Mouse (Mus musculus) intestine, embryonic 15.5 days (tissue): Measurements from ENCODE around the gene Ghrl. TPM values are rescaled to one million over a fixed set of nuclear protein-coding genes. Genes with fewer than 3 reads are reported as not detected.

ENCODE experiments used
- ATAC-seq: fragments of 200-750 bp; cut with Nextera tagmentation; 2 replicates; pipeline ENCODE4 v1.8.0; 2017; ENCODE audit warnings: moderate TSS enrichment, moderate library complexity
- H3K27ac ChIP-seq: fragments of 300-500 bp; sonication (generic); 2 replicates; pipeline ENCODE4 v1.5.1; 2015; ENCODE audit warnings: mild to moderate bottlenecking, inconsistent platforms
- H3K27me3 ChIP-seq: fragments of 300-500 bp; sonication (generic); replicated peaks from 2 replicates; pipeline ENCODE4 v1.6.1; 2015; ENCODE audit warnings: inconsistent platforms
- H3K36me3 ChIP-seq: fragments of 300-500 bp; sonication (generic); 2 replicates; pipeline ENCODE4 v1.6.1; 2015; ENCODE audit warnings: inconsistent platforms
- H3K4me1 ChIP-seq: fragments of 300-500 bp; sonication (generic); replicated peaks from 2 replicates; pipeline ENCODE4 v1.6.1; 2015; ENCODE audit warnings: inconsistent platforms
- H3K4me2 ChIP-seq: fragments of 300-500 bp; sonication (generic); replicated peaks from 2 replicates; pipeline ENCODE4 v1.6.1; 2015; ENCODE audit warnings: mild to moderate bottlenecking, inconsistent platforms
- H3K4me3 ChIP-seq: fragments of 300-500 bp; sonication (generic); replicated peaks from 2 replicates; pipeline ENCODE4 v1.5.1; 2015; ENCODE audit warnings: inconsistent platforms
- H3K9ac ChIP-seq: fragments of 300-500 bp; sonication (generic); 2 replicates; pipeline ENCODE4 v1.6.1; 2015; ENCODE audit warnings: inconsistent platforms
- H3K9me3 ChIP-seq: fragments of 300-500 bp; sonication (generic); 2 replicates; pipeline ENCODE4 v1.6.1; 2016; ENCODE audit warnings: inconsistent platforms
- WGBS: fragments of 180-500 bp; shearing (Covaris S2); methylation state at CpG from one replicate; pipeline ENCODE4 v1.1.7; 2015; 5-methylcytosine and 5-hydroxymethylcytosine counted together
- polyA plus RNA-seq: library from polyadenylated mRNA; unstranded; fragments of >200 nt; fragmentation: Nextera tagmentation; extraction: Ambion mirVana; gene quantifications from 2 replicates; pipeline ENCODE4 v1.2.1, GENCODE M21; 2015

Ghrl gene
- polyA plus RNA-seq, 1 experiment from 2014 or later: 103 TPM

GRCm38 (mm10) chr6:113693377-113693776 lies 26.3 kb downstream of the Ghrl start:
- H3K27me3 ChIP-seq: no peaks in the 10 kb centered on the region
- WGBS: 83% methylated on average over 5 of the region's 5 CpGs
- no peak overlapping the region for H3K9ac ChIP-seq
- H3K4me2 ChIP-seq: no peak overlapping the region
- ATAC-seq: no peak
- H3K9me3 ChIP-seq: no peaks in the 10 kb centered on the region
- H3K4me1 ChIP-seq: peaks cover 19% of the 10 kb centered on the region
- no peak overlapping the region for H3K27ac ChIP-seq
- no peaks in the 10 kb centered on the region for H3K36me3 ChIP-seq
- no peak overlapping the region for H3K4me3 ChIP-seq

- H3K9ac ChIP-seq: no peak overlapping the region
- peaks cover 16% of the 10 kb centered on the region for H3K4me1 ChIP-seq
- no peak overlapping the region for H3K4me3 ChIP-seq
- H3K9me3 ChIP-seq: no peaks in the 10 kb centered on the region
- H3K36me3 ChIP-seq: no peaks in the 10 kb centered on the region
- 62% methylated on average over 5 of the region's 5 CpGs for WGBS
- H3K4me2 ChIP-seq: no peak overlapping the region
- H3K27me3 ChIP-seq: no peaks in the 10 kb centered on the region
- H3K27ac ChIP-seq: no peak overlapping the region
- no peak for ATAC-seq
Measured at GRCm38 (mm10) chr6:113692661-113693133, 27.0 kb downstream of the Ghrl start.

- no peaks in the 10 kb centered on the region for H3K36me3 ChIP-seq
- peak overlapping the region; percentile 49 for H3K9ac ChIP-seq
- ATAC-seq: no peak
- peak overlapping the region; percentile 95 for H3K27ac ChIP-seq
- H3K4me2 ChIP-seq: peak overlapping the region; percentile 60
- no peaks in the 10 kb centered on the region for H3K9me3 ChIP-seq
- no peaks in the 10 kb centered on the region for H3K27me3 ChIP-seq
- peaks cover 16% of the 10 kb centered on the region for H3K4me1 ChIP-seq
- H3K4me3 ChIP-seq: peak overlapping the region; percentile 27
- WGBS: 56% methylated on average over 4 of the region's 4 CpGs
Measured at GRCm38 (mm10) chr6:113691084-113691462, 28.6 kb downstream of the Ghrl start.

- peak overlapping the region; percentile 49 for H3K9ac ChIP-seq
- H3K4me2 ChIP-seq: peak overlapping the region; percentile 60
- H3K36me3 ChIP-seq: no peaks in the 10 kb centered on the region
- peak overlapping the region; percentile 27 for H3K4me3 ChIP-seq
- no peaks in the 10 kb centered on the region for H3K27me3 ChIP-seq
- ATAC-seq: peak; percentile 90
- under 1% methylated on average over 14 of the region's 14 CpGs for WGBS
- no peaks in the 10 kb centered on the region for H3K9me3 ChIP-seq
- H3K27ac ChIP-seq: peak overlapping the region; percentile 95
- H3K4me1 ChIP-seq: peaks cover 16% of the 10 kb centered on the region
Measured at GRCm38 (mm10) chr6:113690400-113691083, 29.1 kb downstream of the Ghrl start.

- H3K4me3 ChIP-seq: no peak overlapping the region
- peak overlapping the region; percentile 60 for H3K4me2 ChIP-seq
- 0 out of 2 replicates have a peak overlapping the region, but pooled peaks have one; percentile 17 for H3K9ac ChIP-seq
- ATAC-seq: peak; percentile 52
- H3K27ac ChIP-seq: peak overlapping the region; percentile 95
- 4% methylated on average over 7 of the region's 7 CpGs for WGBS
- H3K4me1 ChIP-seq: peaks cover 16% of the 10 kb centered on the region
- H3K9me3 ChIP-seq: no peaks in the 10 kb centered on the region
- no peaks in the 10 kb centered on the region for H3K27me3 ChIP-seq
- no peaks in the 10 kb centered on the region for H3K36me3 ChIP-seq
Measured at GRCm38 (mm10) chr6:113690008-113690399, 29.7 kb downstream of the Ghrl start.

GRCm38 (mm10) chr6:113686551-113687125 lies 33.0 kb downstream of the Ghrl start:
- no peaks in the 10 kb centered on the region for H3K36me3 ChIP-seq
- peaks cover 16% of the 10 kb centered on the region for H3K4me1 ChIP-seq
- peak overlapping the region; percentile 5; the same call in 1 of the 2 replicates for H3K4me3 ChIP-seq
- no peak overlapping the region; the same call in 1 of the 2 replicates for H3K9ac ChIP-seq
- H3K9me3 ChIP-seq: no peaks in the 10 kb centered on the region
- ATAC-seq: peak; percentile 44
- peak overlapping the region; percentile 73 for H3K27ac ChIP-seq
- 43% methylated on average over 8 of the region's 8 CpGs for WGBS
- no peaks in the 10 kb centered on the region for H3K27me3 ChIP-seq
- peak overlapping the region; percentile 30 for H3K4me2 ChIP-seq

GRCm38 (mm10) chr6:113683081-113683825 lies 36.4 kb downstream of the Ghrl start:
- 88% methylated on average over 10 of the region's 10 CpGs for WGBS
- Histone ChIP-seq H3K27me3 (no peaks in the 10 kb centered on the region), H3K9me3 (no peaks in the 10 kb centered on the region), H3K4me2 (no peak overlapping the region), H3K36me3 (no peaks in the 10 kb centered on the region), H3K9ac (no peak overlapping the region), H3K4me1 (no peaks in the 10 kb centered on the region), H3K4me3 (no peak overlapping the region), H3K27ac (no peak overlapping the region)
- no peak for ATAC-seq

- H3K9ac ChIP-seq: no peak overlapping the region
- peak; percentile 77 for ATAC-seq
- 17% methylated on average over 4 of the region's 4 CpGs for WGBS
Measured at GRCm38 (mm10) chr6:113681271-113681670, 38.4 kb downstream of the Ghrl start.

GRCm38 (mm10) chr6:113679993-113680566 lies 39.6 kb downstream of the Ghrl start:
- Histone ChIP-seq H3K27me3 (no peaks in the 10 kb centered on the region), H3K9ac (no peak overlapping the region), H3K36me3 (no peaks in the 10 kb centered on the region), H3K27ac (0 out of 2 replicates have a peak overlapping the region, but pooled peaks have one; percentile 2), H3K9me3 (no peaks in the 10 kb centered on the region), H3K4me3 (no peak overlapping the region), H3K4me2 (no peak overlapping the region), H3K4me1 (no peaks in the 10 kb centered on the region)
- 76% methylated on average over 9 of the region's 9 CpGs for WGBS
- no peak for ATAC-seq

More at GRCm38 (mm10) chr6:113681271-113681670, 38.4 kb downstream of the Ghrl start:
- Histone ChIP-seq H3K4me1 (no peaks in the 10 kb centered on the region), H3K27ac (no peak overlapping the region), H3K4me2 (no peak overlapping the region), H3K9me3 (no peaks in the 10 kb centered on the region), H3K36me3 (no peaks in the 10 kb centered on the region), H3K27me3 (no peaks in the 10 kb centered on the region), H3K4me3 (no peak overlapping the region)

- Histone ChIP-seq H3K4me1 (no peaks in the 10 kb centered on the region), H3K27ac (no peak overlapping the region), H3K4me3 (no peak overlapping the region), H3K36me3 (no peaks in the 10 kb centered on the region), H3K27me3 (no peaks in the 10 kb centered on the region), H3K9me3 (no peaks in the 10 kb centered on the region), H3K9ac (no peak overlapping the region), H3K4me2 (no peak overlapping the region)
- ATAC-seq: no peak
- WGBS: 78% methylated on average over 14 of the region's 14 CpGs
Measured at GRCm38 (mm10) chr6:113678246-113679012, 41.3 kb downstream of the Ghrl start.

- Histone ChIP-seq H3K9me3 (no peaks in the 10 kb centered on the region), H3K4me3 (no peak overlapping the region), H3K27me3 (no peaks in the 10 kb centered on the region), H3K27ac (no peak overlapping the region), H3K4me1 (no peaks in the 10 kb centered on the region), H3K4me2 (no peak overlapping the region), H3K9ac (no peak overlapping the region), H3K36me3 (no peaks in the 10 kb centered on the region)
- ATAC-seq: no peak
- 61% methylated on average over 14 of the region's 14 CpGs for WGBS
Measured at GRCm38 (mm10) chr6:113677070-113677734, 42.5 kb downstream of the Ghrl start.
